Comparison of ENCODE assay signal across 8 mouse cellular contexts in genomic region chr8:70511174-70511573, GRCm38 (mm10). TPM values are rescaled to one million over a fixed set of nuclear protein-coding genes. Genes with fewer than 3 reads are reported as not detected.
A peak's percentile ranks its signal among the peaks of the same experiment; 100 is the strongest.
DNase-seq lines count a peak whose midpoint lies in the region; ATAC-seq and TF ChIP-seq lines count a peak whose summit lies in the region.
"Not testable (repeated sequence)": the region's sequence is repeated elsewhere in the genome, so short reads cannot be mapped to it uniquely, and the experiment has no call there.
"Had no signal": no experiment of that assay in that cellular context is flagged by ENCODE, and none has a peak within 500 bp of the region (broad histone marks: within the 10 kb centered on the region; RNA-seq: fewer than 3 reads in every experiment).

No protein-coding gene starts in this region.

- not testable (repeated sequence) for H3K9me3 ChIP-seq in G1E (replicated peaks); heart, embryonic 12.5 days (replicated peaks); limb, embryonic 12.5 days; lung, embryonic 15.5 days; neural tube, embryonic 11.5 days (ENCODE audit: control insufficient read depth, low read length)

- peak overlapping the region; percentile 83 for H3K4me2 ChIP-seq in heart, embryonic 12.5 days
- H3K4me2 ChIP-seq in limb, embryonic 12.5 days, result peak overlapping the region; percentile 99
- peak overlapping the region; percentile 73 for H3K4me2 ChIP-seq in lung, embryonic 15.5 days
- peak overlapping the region; percentile 98 for H3K4me2 ChIP-seq in neural tube, embryonic 11.5 days (ENCODE audit: low read depth)

- not testable (repeated sequence) for H3K27me3 ChIP-seq in G1E (ENCODE audit: insufficient read depth, low read length); heart, embryonic 12.5 days (replicated peaks); limb, embryonic 12.5 days; lung, embryonic 15.5 days; neural tube, embryonic 11.5 days (ENCODE audit: control insufficient read depth, insufficient read depth, low read length)

- not testable (repeated sequence) for ATAC-seq in G1E (ENCODE audit: extremely low read depth, insufficient number of reproducible peaks, low FRiP score, poor library complexity, severe bottlenecking); heart, embryonic 12.5 days (ENCODE audit: insufficient number of reproducible peaks, low FRiP score); limb, embryonic 12.5 days (ENCODE audit: insufficient number of reproducible peaks, insufficient read depth, low FRiP score, low TSS enrichment, low read depth); lung, embryonic 15.5 days (ENCODE audit: borderline replicate concordance, extremely low read depth, low FRiP score, low TSS enrichment); neural tube, embryonic 11.5 days (ENCODE audit: insufficient read depth, low FRiP score, low TSS enrichment)

- H3K27ac ChIP-seq in embryonic fibroblast, embryonic 13.5 days (ENCODE audit: insufficient read depth, low read length); limb, embryonic 12.5 days; neural tube, embryonic 11.5 days (ENCODE audit: low read depth, low read length): not testable (repeated sequence)
- peak overlapping the region; percentile 97; the same call in 1 of the 2 replicates for H3K27ac ChIP-seq in heart, embryonic 12.5 days (ENCODE audit: poor library complexity, severe bottlenecking)
- H3K27ac ChIP-seq in lung, embryonic 15.5 days, result peak overlapping the region; percentile 98

- not testable (repeated sequence) for TF ChIP-seq CTCF in G1E (IDR thresholded peaks at IDR 0.05; ENCODE audit: low read depth, low read length); embryonic fibroblast, embryonic 13.5 days (IDR thresholded peaks at IDR 0.05; ENCODE audit: borderline replicate concordance, insufficient read depth, low read length)

- WGBS in heart, embryonic 12.5 days, result 79% methylated on average over 6 of the region's 6 CpGs
- WGBS in limb, embryonic 12.5 days, result 82% methylated on average over 6 of the region's 6 CpGs
- 73% methylated on average over 6 of the region's 6 CpGs for WGBS in lung, embryonic 15.5 days
- WGBS in neural tube, embryonic 11.5 days, result 84% methylated on average over 6 of the region's 6 CpGs

- H3K36me3 ChIP-seq in G1E (replicated peaks), result peaks cover 73% of the 10 kb centered on the region
- peaks cover 58% of the 10 kb centered on the region for H3K36me3 ChIP-seq in heart, embryonic 12.5 days
- H3K36me3 ChIP-seq in limb, embryonic 12.5 days, result peaks cover 60% of the 10 kb centered on the region
- peaks cover 38% of the 10 kb centered on the region for H3K36me3 ChIP-seq in lung, embryonic 15.5 days
- peaks cover 12% of the 10 kb centered on the region for H3K36me3 ChIP-seq in neural tube, embryonic 11.5 days (ENCODE audit: control insufficient read depth, insufficient read depth, low read length)

- DNase-seq in G1E (ENCODE audit: low spot score); neural tube, embryonic 11.5 days (ENCODE audit: low spot score): not testable (repeated sequence)
- peak; percentile 40 for DNase-seq in induced T-regulatory cell, adult 2 months (ENCODE audit: low read depth)

- peak overlapping the region; percentile 92 for H3K4me3 ChIP-seq in G1E (ENCODE audit: low read depth, low read length)
- peak overlapping the region; percentile 98 for H3K4me3 ChIP-seq in embryonic fibroblast, embryonic 13.5 days (ENCODE audit: insufficient read depth, low read length)
- peak overlapping the region; percentile 85 for H3K4me3 ChIP-seq in heart, embryonic 12.5 days
- H3K4me3 ChIP-seq in limb, embryonic 12.5 days (replicated peaks), result peak overlapping the region; percentile 99
- peak overlapping the region; percentile 98 for H3K4me3 ChIP-seq in lung, embryonic 15.5 days
- peak overlapping the region; percentile 99 for H3K4me3 ChIP-seq in neural tube, embryonic 11.5 days (ENCODE audit: low read depth, low read length)

- peaks cover 61% of the 10 kb centered on the region for H3K4me1 ChIP-seq in G1E (ENCODE audit: insufficient read depth, low read depth, low read length)
- H3K4me1 ChIP-seq in embryonic fibroblast, embryonic 13.5 days (ENCODE audit: control insufficient read depth, insufficient read depth, low read length), result not testable (repeated sequence)
- peaks cover 30% of the 10 kb centered on the region for H3K4me1 ChIP-seq in heart, embryonic 12.5 days (replicated peaks)
- H3K4me1 ChIP-seq in limb, embryonic 12.5 days (replicated peaks), result peaks cover 12% of the 10 kb centered on the region
- H3K4me1 ChIP-seq in lung, embryonic 15.5 days, result peaks cover 39% of the 10 kb centered on the region
- H3K4me1 ChIP-seq in neural tube, embryonic 11.5 days (ENCODE audit: control insufficient read depth, insufficient read depth, low read length), result peaks cover 14% of the 10 kb centered on the region

- not testable (repeated sequence) for TF ChIP-seq POLR2A in embryonic fibroblast, embryonic 13.5 days (IDR thresholded peaks at IDR 0.05; ENCODE audit: low read depth, low read length)

- H3K9ac ChIP-seq in heart, embryonic 12.5 days, result peak overlapping the region; percentile 98
- H3K9ac ChIP-seq in limb, embryonic 12.5 days (replicated peaks), result peak overlapping the region; percentile 97; the same call in 1 of the 2 replicates
- peak overlapping the region; percentile 99 for H3K9ac ChIP-seq in lung, embryonic 15.5 days
- not testable (repeated sequence) for H3K9ac ChIP-seq in neural tube, embryonic 11.5 days (ENCODE audit: low read length)

RNA-seq across cellular contexts. Expression of gene Uba52, which starts 0.6 kb away (rescaled TPM):
- total RNA-seq in G1E (2014; fragmentation: Nextera tagmentation) (4,646 and 5,141 TPM in 2 replicates), G1E (2017) (3,490 and 3,572 TPM in 2 replicates)
- polyA plus RNA-seq in G1E (2012), result 592 and 1,322 TPM in 2 replicates
- polyA plus RNA-seq in embryonic fibroblast, embryonic 13.5 days (2011; ENCODE audit: insufficient read length, low read depth, missing spikeins), result 547 and 589 TPM in 2 replicates
- polyA plus RNA-seq in heart, embryonic 12.5 days (2016; fragmentation: Nextera tagmentation; extraction: Ambion mirVana), result 779 and 792 TPM in 2 replicates
- polyA plus RNA-seq in limb, embryonic 12.5 days (2016; fragmentation: Nextera tagmentation; extraction: Ambion mirVana), result 882 and 891 TPM in 2 replicates
- polyA plus RNA-seq in lung, embryonic 15.5 days (2015; fragmentation: Nextera tagmentation; extraction: Ambion mirVana), result 909 and 953 TPM in 2 replicates
- 809 and 814 TPM in 2 replicates for polyA plus RNA-seq in neural tube, embryonic 11.5 days (2014; fragmentation: Nextera tagmentation; extraction: Ambion mirVana)

RNA-seq across cellular contexts. Expression of gene Rex1bd, which starts 4.6 kb away (rescaled TPM):
- total RNA-seq in G1E (2014; fragmentation: Nextera tagmentation) (43.6 and 44.2 TPM in 2 replicates), G1E (2017) (86.9 and 94.9 TPM in 2 replicates)
- 187 and 223 TPM in 2 replicates for polyA plus RNA-seq in G1E (2012)
- 29.9 and 46.6 TPM in 2 replicates for polyA plus RNA-seq in embryonic fibroblast, embryonic 13.5 days (2011; ENCODE audit: insufficient read length, low read depth, missing spikeins)
- polyA plus RNA-seq in heart, embryonic 12.5 days (2016; fragmentation: Nextera tagmentation; extraction: Ambion mirVana), result 115 TPM in 2 replicates
- polyA plus RNA-seq in limb, embryonic 12.5 days (2016; fragmentation: Nextera tagmentation; extraction: Ambion mirVana), result 142 and 151 TPM in 2 replicates
- polyA plus RNA-seq in lung, embryonic 15.5 days (2015; fragmentation: Nextera tagmentation; extraction: Ambion mirVana), result 120 and 122 TPM in 2 replicates
- polyA plus RNA-seq in neural tube, embryonic 11.5 days (2014; fragmentation: Nextera tagmentation; extraction: Ambion mirVana), result 118 and 132 TPM in 2 replicates

RNA-seq across cellular contexts. Expression of gene Fkbp8, which starts 16.4 kb away (rescaled TPM):
- total RNA-seq in G1E (2014; fragmentation: Nextera tagmentation), result 228 and 232 TPM in 2 replicates
- 206 and 221 TPM in 2 replicates for total RNA-seq in G1E (2017)
- 939 and 1,510 TPM in 2 replicates for polyA plus RNA-seq in G1E (2012)
- polyA plus RNA-seq in embryonic fibroblast, embryonic 13.5 days (2011; ENCODE audit: insufficient read length, low read depth, missing spikeins), result 105 and 110 TPM in 2 replicates
- 227 and 231 TPM in 2 replicates for polyA plus RNA-seq in heart, embryonic 12.5 days (2016; fragmentation: Nextera tagmentation; extraction: Ambion mirVana)
- polyA plus RNA-seq in limb, embryonic 12.5 days (2016; fragmentation: Nextera tagmentation; extraction: Ambion mirVana), result 280 and 286 TPM in 2 replicates
- 307 and 313 TPM in 2 replicates for polyA plus RNA-seq in lung, embryonic 15.5 days (2015; fragmentation: Nextera tagmentation; extraction: Ambion mirVana)
- polyA plus RNA-seq in neural tube, embryonic 11.5 days (2014; fragmentation: Nextera tagmentation; extraction: Ambion mirVana), result 243 and 252 TPM in 2 replicates

RNA-seq across cellular contexts. Expression of gene Kxd1, which starts 16.6 kb away (rescaled TPM):
- total RNA-seq in G1E (2014; fragmentation: Nextera tagmentation) (180 and 189 TPM in 2 replicates), G1E (2017) (47.5 and 50.9 TPM in 2 replicates)
- 40.0 and 49.9 TPM in 2 replicates for polyA plus RNA-seq in G1E (2012)
- polyA plus RNA-seq in embryonic fibroblast, embryonic 13.5 days (2011; ENCODE audit: insufficient read length, low read depth, missing spikeins), result 35.5 and 37.0 TPM in 2 replicates
- 64.2 and 65.7 TPM in 2 replicates for polyA plus RNA-seq in heart, embryonic 12.5 days (2016; fragmentation: Nextera tagmentation; extraction: Ambion mirVana)
- polyA plus RNA-seq in limb, embryonic 12.5 days (2016; fragmentation: Nextera tagmentation; extraction: Ambion mirVana), result 50.3 and 50.7 TPM in 2 replicates
- polyA plus RNA-seq in lung, embryonic 15.5 days (2015; fragmentation: Nextera tagmentation; extraction: Ambion mirVana), result 50.0 and 54.4 TPM in 2 replicates
- polyA plus RNA-seq in neural tube, embryonic 11.5 days (2014; fragmentation: Nextera tagmentation; extraction: Ambion mirVana), result 49.8 and 53.8 TPM in 2 replicates

RNA-seq across cellular contexts. Expression of gene Crlf1, which starts 18.2 kb away (rescaled TPM):
- not detected in 2 replicates for total RNA-seq in G1E (2014; fragmentation: Nextera tagmentation)
- not detected in 2 replicates for total RNA-seq in G1E (2017)
- polyA plus RNA-seq in G1E (2012), result not detected in 2 replicates
- polyA plus RNA-seq in embryonic fibroblast, embryonic 13.5 days (2011; ENCODE audit: insufficient read length, low read depth, missing spikeins), result 215 and 351 TPM in 2 replicates
- 1.00 and 1.8 TPM in 2 replicates for polyA plus RNA-seq in heart, embryonic 12.5 days (2016; fragmentation: Nextera tagmentation; extraction: Ambion mirVana)
- 82.4 and 105 TPM in 2 replicates for polyA plus RNA-seq in limb, embryonic 12.5 days (2016; fragmentation: Nextera tagmentation; extraction: Ambion mirVana)
- polyA plus RNA-seq in lung, embryonic 15.5 days (2015; fragmentation: Nextera tagmentation; extraction: Ambion mirVana), result 181 and 186 TPM in 2 replicates
- polyA plus RNA-seq in neural tube, embryonic 11.5 days (2014; fragmentation: Nextera tagmentation; extraction: Ambion mirVana), result 3.4 and 3.7 TPM in 2 replicates
- total RNA-seq: common myeloid progenitor, adult 5-6 weeks had no signal
